Mouse (Mus musculus): ENCODE data around the gene Rora.

DNA sequence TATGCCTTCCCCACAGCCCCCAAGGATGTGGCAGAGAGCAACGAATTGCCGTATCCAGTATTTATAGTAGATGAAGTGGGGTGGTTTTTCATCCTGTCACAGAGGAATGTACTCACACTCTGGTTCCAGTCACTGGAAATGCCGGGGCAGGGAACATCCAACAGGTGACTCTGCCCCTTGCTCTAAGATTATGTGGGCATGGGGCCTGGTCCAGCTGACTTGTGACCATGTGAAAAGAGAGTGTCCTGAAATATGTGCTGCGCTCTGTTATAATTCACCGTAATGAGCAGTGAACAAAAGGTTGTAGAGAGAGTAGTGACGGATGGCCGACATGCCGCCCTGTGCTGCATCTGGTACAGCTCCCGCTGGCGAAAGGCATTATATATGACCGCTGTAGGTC lies 282.0 kb downstream of the Rora start:
- TF ChIP-seq CTCF (IDR thresholded peaks at IDR 0.05; ENCODE audit: low read depth, low read length) (no peak), POLR2A (IDR thresholded peaks at IDR 0.05; ENCODE audit: borderline replicate concordance, low read depth, low read length) (no peak)
